Mouse (Mus musculus) inflammation-experienced regulatory T-cells, adult 6 months (primary cell): ENCODE results near the gene Ptger1. TPM values are rescaled to one million over a fixed set of nuclear protein-coding genes. Genes with fewer than 3 reads are reported as not detected.

ENCODE experiments used
- ATAC-seq: one replicate; pipeline ENCODE4 v1.8.0; 2017
- polyA plus RNA-seq, 3 experiments: library from polyadenylated mRNA; unstranded; fragments of 100-300 nt; shearing (Covaris generic); gene quantifications; one replicate each; pipeline ENCODE4 v1.2.1; 2017

The Ptger1 gene
- polyA plus RNA-seq, 3 experiments from 2014 or later: 0.60 to 1.2 (median 1.1) TPM

DNA sequence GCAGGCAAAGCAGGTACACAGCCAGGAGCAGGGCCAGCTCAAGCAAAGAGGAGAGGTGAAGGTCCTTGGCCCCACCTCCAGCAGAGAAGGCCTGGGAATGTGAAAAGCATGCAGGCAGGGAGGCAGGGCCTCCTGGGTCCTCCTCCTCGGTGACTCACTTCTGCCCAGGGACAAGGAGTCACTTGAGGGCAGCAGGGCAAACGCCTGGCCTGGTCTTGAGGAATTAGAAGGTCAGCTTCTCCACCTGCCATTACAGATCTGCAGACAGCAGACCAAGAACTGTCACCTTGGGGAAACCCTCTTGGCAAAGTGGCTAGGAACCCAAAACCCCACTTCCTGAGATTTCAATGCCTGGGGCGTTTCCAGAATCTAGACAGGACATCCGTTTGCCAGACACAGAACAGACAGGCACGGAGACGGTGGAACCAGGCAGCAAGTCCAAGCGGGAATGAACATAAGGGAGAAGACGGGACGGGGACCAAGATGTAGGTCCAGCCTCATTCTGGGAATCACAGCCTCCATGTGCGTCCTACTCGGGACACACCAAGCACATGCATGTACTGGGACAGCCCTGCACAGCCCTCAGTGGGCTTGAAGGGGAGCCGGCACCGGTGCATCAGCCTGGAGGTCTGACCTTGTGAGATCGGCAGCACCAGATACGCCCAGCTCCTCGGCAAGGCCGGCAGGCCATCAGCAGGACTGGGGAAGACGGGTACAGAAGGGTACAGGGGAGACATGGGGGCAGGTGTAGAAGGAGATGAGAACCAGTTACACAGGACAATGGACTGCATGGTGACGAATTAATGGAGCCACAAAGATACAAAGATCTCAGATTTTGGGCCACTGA lies 31.1 kb downstream of the Ptger1 start:
- ATAC-seq: no peak

DNA sequence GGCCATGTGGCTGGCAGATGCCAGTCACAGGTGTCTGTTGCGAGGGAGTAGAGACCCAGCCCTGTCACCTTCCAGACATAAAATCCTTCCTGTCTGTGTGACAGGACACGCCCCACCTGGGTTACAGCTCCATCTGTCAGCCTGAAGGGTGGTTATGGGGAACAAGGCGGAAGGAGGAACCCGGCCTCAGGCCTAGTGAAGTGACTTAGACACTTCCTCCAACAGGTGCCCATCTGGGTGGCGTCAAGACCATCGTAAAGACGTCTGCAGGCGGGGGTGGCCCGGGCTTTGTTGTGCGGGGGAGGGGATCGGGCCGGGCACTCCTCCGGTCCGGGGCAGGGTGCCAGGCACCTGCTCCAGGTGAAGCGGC lies 31.8 kb downstream of the Ptger1 start:
- ATAC-seq: peak; percentile 77

DNA sequence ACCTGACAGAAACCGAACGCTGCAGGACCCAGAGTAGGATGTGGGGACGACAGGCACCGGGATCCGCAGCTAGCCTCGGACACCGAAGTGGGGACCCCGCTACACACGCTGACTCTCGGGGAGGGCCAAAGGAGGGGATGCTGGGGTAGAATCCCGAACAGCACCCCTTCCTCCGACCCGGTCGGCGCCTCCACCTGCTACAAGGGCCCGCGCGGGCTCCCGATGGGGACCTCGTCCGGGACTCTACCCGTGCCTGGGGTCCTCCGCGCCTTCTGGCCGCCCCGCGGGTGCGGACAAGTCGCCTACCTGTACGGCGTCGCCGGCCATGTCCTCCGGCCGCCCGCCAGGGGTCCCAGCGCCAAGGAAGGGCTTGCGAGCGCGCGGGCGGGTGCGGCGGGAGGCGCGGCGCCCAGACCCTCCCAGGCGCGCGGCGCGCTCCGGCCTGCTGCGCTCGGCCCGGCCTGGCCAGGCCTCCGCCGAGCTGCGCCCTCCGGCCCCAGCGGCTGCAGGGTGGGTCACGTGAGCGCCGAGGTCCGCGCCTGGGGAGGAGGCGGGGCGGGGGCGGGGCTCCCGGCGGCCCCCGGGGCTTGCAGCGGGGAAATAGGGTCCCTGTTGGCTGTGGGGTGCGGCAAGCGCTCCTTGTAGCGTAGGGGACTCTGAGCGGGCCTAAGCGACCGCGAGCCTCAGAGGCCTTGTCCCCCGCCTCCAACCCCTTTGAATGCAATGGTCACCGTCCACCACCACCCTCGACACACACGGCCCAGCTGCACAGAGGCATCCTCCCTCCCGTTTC lies 32.4 kb downstream of the Ptger1 start, which contains the start of gene Pkn1:
Gene Pkn1 (minus strand): TSS at position 519 of the 793 bp plus-strand sequence.
- no peak for ATAC-seq

DNA sequence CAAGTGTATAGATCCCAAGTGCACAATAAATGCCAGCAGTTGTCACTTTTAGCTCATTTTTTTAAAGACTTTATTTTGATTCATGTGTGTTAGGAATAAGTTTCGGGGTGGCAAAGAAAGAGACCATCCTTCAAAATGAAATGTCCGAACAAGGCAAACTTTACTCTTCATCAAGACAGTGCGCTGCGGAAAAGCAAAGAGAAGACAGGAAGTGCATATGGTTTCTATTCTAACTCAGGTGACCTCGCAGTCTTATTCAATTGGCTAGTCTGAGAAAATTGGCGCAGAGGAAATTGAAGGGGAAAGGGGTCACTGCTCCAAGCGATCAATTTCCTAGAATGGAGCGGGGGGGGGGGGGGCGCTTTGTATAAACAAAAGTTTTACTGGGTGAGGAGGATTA lies 33.1 kb downstream of the Ptger1 start:
- ATAC-seq: peak; percentile 71

DNA sequence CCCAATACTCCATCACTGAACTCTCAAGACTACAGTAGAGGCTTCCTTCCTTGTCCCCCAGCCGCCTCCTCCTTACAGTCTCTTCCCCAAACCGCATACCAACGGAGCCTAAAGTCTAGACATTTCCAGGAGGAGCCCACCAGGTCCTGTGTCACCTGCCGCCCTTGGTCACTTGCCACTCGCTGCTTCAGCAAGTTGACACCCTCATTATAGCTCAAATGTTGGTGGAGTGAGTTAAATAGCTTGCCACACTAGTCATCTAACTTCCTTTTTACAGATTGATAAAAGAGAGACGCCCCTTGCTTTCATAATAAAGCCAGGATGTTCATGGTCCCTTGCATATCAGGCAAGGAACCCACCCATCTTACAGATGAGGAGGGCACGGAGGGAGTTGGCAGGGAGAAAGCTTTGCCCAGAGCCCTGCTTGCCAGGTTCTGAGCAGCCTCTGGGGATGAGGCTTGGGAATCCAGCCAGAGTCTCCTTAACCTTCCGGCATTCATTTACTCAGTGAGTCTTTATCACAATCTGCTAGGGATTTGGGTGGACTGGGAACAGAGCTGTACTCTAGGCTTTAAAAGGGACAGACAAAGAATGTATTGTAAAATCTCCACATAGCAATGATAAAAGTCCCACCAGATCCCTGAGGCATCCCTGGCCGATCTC lies 34.1 kb downstream of the Ptger1 start:
- no peak for ATAC-seq

DNA sequence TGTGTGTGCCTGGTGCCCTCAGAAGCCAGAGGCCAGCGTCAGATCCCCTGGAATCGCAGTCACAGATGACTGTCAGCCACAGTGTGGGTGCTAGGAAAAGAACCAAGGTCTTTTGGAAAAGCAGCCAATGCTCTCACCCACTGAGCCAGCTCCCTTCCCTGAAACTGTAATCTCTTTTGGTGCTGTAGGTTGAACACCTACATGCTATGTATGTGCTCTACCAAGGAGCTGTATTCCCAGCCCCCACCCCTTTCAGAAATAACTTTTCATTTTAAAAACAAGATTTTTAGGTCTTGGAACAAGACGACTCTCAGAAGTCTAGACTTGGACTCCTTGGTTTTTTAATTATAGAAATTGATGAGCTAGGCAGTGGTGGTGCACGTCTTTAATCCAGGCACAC lies 36.9 kb downstream of the Ptger1 start:
- ATAC-seq: no peak

DNA sequence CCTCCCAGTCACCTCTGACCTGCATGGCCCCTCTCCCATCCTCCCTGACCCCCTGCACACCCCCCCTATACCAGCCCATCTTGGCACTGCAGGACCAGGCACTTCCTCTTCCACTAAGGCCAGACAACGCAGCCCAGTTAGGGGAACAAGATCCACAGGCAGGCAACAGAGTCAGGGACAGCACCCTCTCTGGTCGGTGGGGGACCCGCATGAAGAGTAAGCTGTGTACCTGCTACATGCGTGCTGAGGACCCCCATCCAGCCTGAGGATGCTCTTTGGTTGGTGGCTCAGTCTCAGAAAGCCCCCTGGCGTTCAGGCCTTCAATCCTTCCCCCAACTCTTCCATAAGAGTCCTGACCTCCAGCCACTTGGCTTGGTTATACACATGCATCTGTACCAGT lies 39.9 kb downstream of the Ptger1 start:
- ATAC-seq: no peak

DNA sequence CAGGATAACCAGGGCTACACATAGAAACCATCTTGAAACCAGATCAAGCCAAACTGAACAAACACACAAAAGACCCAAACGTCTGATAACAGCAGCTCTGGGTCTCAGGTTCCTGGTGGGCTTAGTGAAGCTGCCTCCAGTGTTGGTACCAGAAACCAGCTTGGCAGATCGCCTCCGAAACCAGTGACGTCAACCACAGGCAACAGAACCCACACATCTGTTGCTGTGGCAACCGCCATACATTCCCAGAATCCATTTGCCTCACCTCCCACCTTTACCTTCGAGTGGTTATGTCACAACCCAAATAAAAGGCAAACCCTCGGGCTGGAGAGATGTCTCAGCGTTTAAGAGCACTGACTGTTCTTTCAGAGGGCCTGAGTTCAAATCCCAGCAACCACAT lies 41.1 kb downstream of the Ptger1 start:
- ATAC-seq: no peak

DNA sequence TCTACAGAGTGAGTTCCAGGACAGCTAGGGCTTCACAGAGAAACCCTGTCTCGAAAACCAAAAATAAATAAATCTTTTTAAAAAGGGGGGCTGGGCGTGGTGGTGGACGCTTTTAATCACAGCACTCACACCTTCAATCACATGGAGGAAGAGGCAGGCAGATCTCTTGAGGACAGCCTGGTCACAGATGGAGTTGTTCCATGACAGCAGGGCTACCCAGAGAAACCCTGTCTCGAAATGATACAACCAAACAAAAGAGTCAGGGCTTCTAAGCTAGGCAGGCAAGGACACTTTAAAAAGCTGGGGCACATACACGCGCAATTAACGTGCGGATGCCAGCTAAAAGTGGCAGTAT lies 48.2 kb downstream of the Ptger1 start:
- no peak for ATAC-seq

DNA sequence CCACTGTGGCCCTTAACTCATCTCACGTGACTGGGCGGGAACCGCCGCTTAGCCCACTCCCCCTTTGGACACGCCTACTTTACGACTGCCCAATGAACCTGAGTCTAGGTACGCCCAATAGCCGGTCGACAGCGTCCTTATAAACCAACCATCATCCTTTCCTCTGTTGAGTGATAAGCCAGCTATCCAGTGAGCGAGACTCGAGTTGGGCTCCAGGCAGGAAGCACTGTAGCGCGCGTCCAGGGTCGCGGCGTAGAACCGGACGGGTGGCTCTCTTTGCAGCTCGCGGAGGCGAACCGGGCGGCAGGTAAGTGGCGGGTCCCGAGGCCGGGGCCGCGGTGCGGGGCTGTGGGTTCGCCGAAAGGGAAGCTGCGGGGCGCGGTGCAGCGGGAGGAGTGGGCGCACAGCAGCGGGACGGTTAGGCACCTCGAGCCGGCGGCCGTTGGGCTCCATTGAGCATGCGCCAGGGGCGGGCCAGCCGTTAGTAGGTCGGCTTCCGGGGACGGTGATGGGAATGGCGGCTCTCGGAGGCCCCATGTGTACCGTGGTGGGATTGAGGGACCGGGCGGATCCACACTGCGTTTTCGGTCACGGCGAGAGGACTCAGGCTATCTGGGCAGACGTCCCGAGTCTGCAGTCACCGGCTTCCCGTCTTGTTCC lies 48.7 kb downstream of the Ptger1 start, which contains the start of gene Ddx39:
Gene Ddx39 (plus strand): TSS at position 147 of the 660 bp plus-strand sequence.
- ATAC-seq: peak; percentile 99

DNA sequence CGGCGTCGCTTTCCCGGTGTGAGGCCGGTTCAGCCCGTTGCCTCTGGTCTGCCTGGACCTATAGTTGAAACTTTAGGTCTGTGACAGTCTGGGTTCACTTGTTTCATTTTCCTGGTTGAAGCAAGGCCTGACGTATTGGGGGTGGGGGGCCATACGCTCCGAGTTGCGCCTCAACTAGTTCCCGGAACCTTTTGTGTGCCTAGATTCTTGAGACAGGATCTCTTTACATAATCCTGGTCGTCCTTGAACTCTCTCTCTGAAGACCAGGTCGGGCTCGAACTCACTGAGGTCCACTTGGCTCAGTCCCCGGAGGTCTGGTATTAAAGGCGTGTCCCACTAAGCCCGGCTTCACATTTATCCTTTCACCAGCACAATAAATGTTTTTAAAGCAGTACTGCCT lies 49.3 kb downstream of the Ptger1 start:
- ATAC-seq: no peak

DNA sequence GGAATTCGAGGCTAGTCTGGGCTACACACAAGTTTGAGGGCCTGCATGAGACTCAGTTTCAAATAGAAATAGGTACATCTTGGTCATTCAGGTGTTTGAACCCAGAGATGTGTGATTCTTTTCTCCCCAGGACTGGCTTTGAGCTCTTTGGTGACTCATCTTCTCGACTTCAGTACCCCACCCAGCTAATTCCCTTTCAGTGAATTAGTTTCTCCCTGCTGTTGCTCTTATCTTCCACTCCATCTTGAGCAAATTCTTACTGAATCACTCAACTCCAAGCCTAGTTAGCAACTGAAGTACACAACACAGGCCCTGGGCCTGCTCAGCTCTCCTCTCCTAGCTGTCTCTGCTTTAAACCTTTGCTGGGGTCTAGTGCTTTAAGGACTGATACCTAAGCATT lies 50.1 kb downstream of the Ptger1 start:
- ATAC-seq: no peak

DNA sequence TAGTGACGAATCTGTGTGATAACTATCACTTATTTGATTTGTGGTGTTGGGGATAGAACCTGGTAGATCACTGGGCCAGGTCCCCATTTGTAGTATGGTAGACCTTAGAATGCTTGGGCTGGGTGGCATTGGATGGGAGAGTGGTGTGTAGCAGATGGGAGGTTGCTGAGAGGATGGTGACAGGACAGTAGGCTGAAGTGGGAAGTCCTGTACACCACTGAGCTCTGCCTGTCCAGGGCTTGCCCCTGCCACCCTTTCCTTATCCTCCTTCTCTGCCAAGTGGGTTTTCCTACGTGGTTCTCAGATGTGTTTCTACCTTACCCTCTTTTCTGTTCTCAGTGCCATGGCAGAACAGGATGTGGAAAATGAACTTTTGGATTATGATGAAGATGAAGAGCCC lies 52.6 kb downstream of the Ptger1 start:
- no peak for ATAC-seq

DNA sequence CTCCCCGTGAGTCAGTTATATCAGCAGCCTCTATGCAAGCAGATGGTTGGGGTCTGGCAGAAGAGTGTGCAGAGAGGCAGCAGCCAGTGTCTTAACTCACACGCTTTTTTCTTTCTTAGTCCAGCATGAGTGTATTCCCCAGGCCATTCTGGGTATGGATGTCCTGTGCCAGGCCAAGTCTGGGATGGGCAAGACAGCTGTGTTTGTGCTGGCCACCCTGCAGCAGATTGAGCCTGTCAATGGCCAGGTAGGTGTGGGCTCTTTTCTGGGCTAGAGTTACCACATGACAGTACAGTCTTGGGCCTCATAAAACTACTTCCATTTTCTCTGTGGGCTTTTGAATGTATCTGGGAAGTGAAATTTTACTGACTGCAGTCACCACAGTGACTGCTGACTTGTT lies 53.2 kb downstream of the Ptger1 start:
- ATAC-seq: no peak

DNA sequence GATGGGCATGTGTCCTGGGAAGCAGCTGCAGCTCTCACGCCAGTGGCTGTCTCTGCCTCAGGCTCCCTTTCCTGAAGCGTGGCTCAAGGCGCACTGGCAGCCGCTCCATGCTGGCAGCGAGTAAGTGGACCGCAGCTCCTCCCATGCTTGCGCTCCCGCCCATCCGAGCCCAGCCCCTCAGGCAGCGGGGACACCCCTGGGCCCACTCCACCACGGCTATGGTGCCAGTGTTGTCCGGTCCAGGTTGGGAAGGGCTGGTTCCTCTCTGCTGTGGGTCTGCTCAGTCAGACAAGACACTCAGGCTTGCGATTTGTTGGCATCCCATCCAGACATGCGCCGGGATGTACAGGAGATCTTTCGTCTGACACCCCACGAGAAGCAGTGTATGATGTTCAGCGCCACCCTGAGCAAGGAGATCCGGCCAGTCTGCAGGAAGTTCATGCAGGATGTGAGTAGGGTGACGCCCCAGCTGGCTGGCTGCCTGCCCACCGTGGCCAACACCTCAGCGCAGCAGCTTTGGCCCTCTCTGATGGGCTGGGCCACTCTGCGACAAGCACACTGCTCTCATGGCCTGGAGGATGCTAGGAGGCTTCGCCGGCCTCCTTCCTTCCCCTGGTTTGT lies 55.0 kb downstream of the Ptger1 start:
- ATAC-seq: no peak

Other genes with a start within 250 kb of the Ptger1 start
- 10 to 100 TPM; 26.8 to 34.5 (median 30.6) TPM for gene Scoc, start 208.3 kb upstream of the Ptger1 start, polyA plus RNA-seq
- gene Olfr370, start 130.9 kb upstream of the Ptger1 start, polyA plus RNA-seq: not detected
- gene Ndufb7, start 100.0 kb upstream of the Ptger1 start, polyA plus RNA-seq: 100 to 1,000 TPM; 284 to 389 (median 291) TPM
- 100 to 1,000 TPM; 341 to 488 (median 426) TPM for gene Tecr, start 58.7 kb upstream of the Ptger1 start, polyA plus RNA-seq
- 10 to 100 TPM; 36.3 to 53.7 (median 41.0) TPM for gene Dnajb1, start 58.5 kb upstream of the Ptger1 start, polyA plus RNA-seq
- 10 to 100 TPM; 14.4 to 18.1 (median 14.7) TPM for gene Gipc1, start 14.0 kb upstream of the Ptger1 start, polyA plus RNA-seq
- 10 to 100 TPM; 20.3 to 27.7 (median 24.6) TPM for gene Pkn1, start 32.5 kb downstream of the Ptger1 start, polyA plus RNA-seq
- gene Ddx39, start 48.5 kb downstream of the Ptger1 start, polyA plus RNA-seq: 100 to 1,000 TPM; 166 to 211 (median 167) TPM
- gene Adgre5, start 74.6 kb downstream of the Ptger1 start, polyA plus RNA-seq: 100 to 1,000 TPM; 177 to 212 (median 210) TPM
- gene Adgrl1, start 233.4 kb downstream of the Ptger1 start, polyA plus RNA-seq: 10 to 100 TPM in 2 of 3 experiments, 1 to 10 TPM in 1; 5.1 to 13.8 (median 11.3) TPM